Mouse (Mus musculus) embryo, embryonic 10 days (tissue): ENCODE data around the gene Pcbp2.

Source experiments
- DNase-seq: peaks from one replicate; pipeline ENCODE4 v3.0.0-alpha.2; 2015; ENCODE audit warnings: low spot score

Pcbp2 gene

GRCm38 (mm10) chr15:102463666-102464065 is 6.7 kb upstream of the Pcbp2 start:
- peak; percentile 46 for DNase-seq

- no peak for DNase-seq
These were observed 1.5 kb upstream of the Pcbp2 start for GRCm38 (mm10) chr15:102468675-102469370.

GRCm38 (mm10) chr15:102470605-102471294 is 411 bp downstream of the Pcbp2 start:
- DNase-seq, result peak; percentile 75

GRCm38 (mm10) chr15:102471295-102471645 is 931 bp downstream of the Pcbp2 start:
- DNase-seq, result peak; percentile 34

GRCm38 (mm10) chr15:102471727-102472126 is 1.4 kb downstream of the Pcbp2 start:
- DNase-seq, result no peak

GRCm38 (mm10) chr15:102473246-102473645 is 2.9 kb downstream of the Pcbp2 start:
- DNase-seq, result no peak

- no peak for DNase-seq
These were observed 4.2 kb downstream of the Pcbp2 start for GRCm38 (mm10) chr15:102474520-102474919.

GRCm38 (mm10) chr15:102483136-102483535 is 12.8 kb downstream of the Pcbp2 start:
- DNase-seq, result no peak

- DNase-seq, result no peak
These were observed 15.5 kb downstream of the Pcbp2 start for GRCm38 (mm10) chr15:102485853-102486252.

- DNase-seq, result no peak
These were observed 17.3 kb downstream of the Pcbp2 start for GRCm38 (mm10) chr15:102487664-102488063.

GRCm38 (mm10) chr15:102498322-102498721 is 28.0 kb downstream of the Pcbp2 start:
- no peak for DNase-seq

GRCm38 (mm10) chr15:102499370-102499769 is 29.0 kb downstream of the Pcbp2 start:
- no peak for DNase-seq

- no peak for DNase-seq
These were observed 29.5 kb downstream of the Pcbp2 start for GRCm38 (mm10) chr15:102499851-102500250.

- no peak for DNase-seq
These were observed 30.1 kb downstream of the Pcbp2 start for GRCm38 (mm10) chr15:102500479-102500878.

GRCm38 (mm10) chr15:102501084-102501814 is 30.9 kb downstream of the Pcbp2 start:
- no peak for DNase-seq

- DNase-seq, result no peak
These were observed 32.0 kb downstream of the Pcbp2 start for GRCm38 (mm10) chr15:102502254-102502840.

- DNase-seq, result no peak
These were observed 33.1 kb downstream of the Pcbp2 start, which contains the start of gene Gm10337 for GRCm38 (mm10) chr15:102503447-102503846. Gene Gm10337 (plus strand): TSS chr15:102503722.

- no peak for DNase-seq
These were observed 33.8 kb downstream of the Pcbp2 start for GRCm38 (mm10) chr15:102503924-102504782.

- DNase-seq, result no peak
These were observed 34.9 kb downstream of the Pcbp2 start for GRCm38 (mm10) chr15:102505073-102505769.

GRCm38 (mm10) chr15:102505770-102506463 is 35.6 kb downstream of the Pcbp2 start:
- DNase-seq, result no peak
